Mouse (Mus musculus): ENCODE measurements around the gene Neurl3.

The Neurl3 gene

GRCm38 (mm10) chr1:36258631-36259030 is 15.8 kb downstream of the Neurl3 start:
- no peak for DNase-seq (ENCODE audit: low read depth, low spot score)

GRCm38 (mm10) chr1:36257276-36257675 is 17.2 kb downstream of the Neurl3 start:
- no peak for DNase-seq (ENCODE audit: low read depth, low spot score)

- DNase-seq (ENCODE audit: low read depth, low spot score): no peak
Measured at GRCm38 (mm10) chr1:36255871-36256640, 18.4 kb downstream of the Neurl3 start.

- DNase-seq (ENCODE audit: low read depth, low spot score): no peak
Measured at GRCm38 (mm10) chr1:36254635-36255360, 19.7 kb downstream of the Neurl3 start.

GRCm38 (mm10) chr1:36252791-36253190 is 21.7 kb downstream of the Neurl3 start:
- DNase-seq (ENCODE audit: low read depth, low spot score): peak; percentile 90

- DNase-seq (ENCODE audit: low read depth, low spot score): no peak
Measured at GRCm38 (mm10) chr1:36251426-36251825, 23.1 kb downstream of the Neurl3 start.

- DNase-seq (ENCODE audit: low read depth, low spot score): no peak
Measured at GRCm38 (mm10) chr1:36246688-36247087, 27.8 kb downstream of the Neurl3 start.

- DNase-seq (ENCODE audit: low read depth, low spot score): no peak
Measured at GRCm38 (mm10) chr1:36244828-36245215, 29.7 kb downstream of the Neurl3 start.

- peak; percentile 93 for DNase-seq (ENCODE audit: low read depth, low spot score)
Measured at GRCm38 (mm10) chr1:36244058-36244827, 30.2 kb downstream of the Neurl3 start, which contains the start of gene Uggt1. Uggt1 (minus strand) TSS chr1:36244720.

GRCm38 (mm10) chr1:36243447-36244057 is 30.9 kb downstream of the Neurl3 start:
- no peak for DNase-seq (ENCODE audit: low read depth, low spot score)

GRCm38 (mm10) chr1:36241903-36242429 is 32.5 kb downstream of the Neurl3 start:
- DNase-seq (ENCODE audit: low read depth, low spot score): peak; percentile 33

GRCm38 (mm10) chr1:36240176-36240575 is 34.3 kb downstream of the Neurl3 start:
- DNase-seq (ENCODE audit: low read depth, low spot score): no peak

GRCm38 (mm10) chr1:36239396-36239795 is 35.1 kb downstream of the Neurl3 start:
- DNase-seq (ENCODE audit: low read depth, low spot score): no peak

GRCm38 (mm10) chr1:36235855-36236254 is 38.6 kb downstream of the Neurl3 start:
- no peak for DNase-seq (ENCODE audit: low read depth, low spot score)

GRCm38 (mm10) chr1:36235057-36235639 is 39.3 kb downstream of the Neurl3 start:
- no peak for DNase-seq (ENCODE audit: low read depth, low spot score)

GRCm38 (mm10) chr1:36233218-36233617 is 41.3 kb downstream of the Neurl3 start:
- no peak for DNase-seq (ENCODE audit: low read depth, low spot score)

- DNase-seq (ENCODE audit: low read depth, low spot score): no peak
Measured at GRCm38 (mm10) chr1:36230919-36231705, 43.4 kb downstream of the Neurl3 start.

GRCm38 (mm10) chr1:36228461-36228860 is 46.0 kb downstream of the Neurl3 start:
- no peak for DNase-seq (ENCODE audit: low read depth, low spot score)

GRCm38 (mm10) chr1:36224648-36225047 is 49.8 kb downstream of the Neurl3 start:
- peak; percentile 70 for DNase-seq (ENCODE audit: low read depth, low spot score)
